Mouse (Mus musculus) embryonic fibroblast, embryonic 13.5 days (primary cell): ENCODE measurements around the gene Cldn10.

Experiments used
- CTCF ChIP-seq: IDR thresholded peaks from 2 replicates; pipeline ENCODE4 v1.5.1; 2011; ENCODE audit warnings: mild to moderate bottlenecking, control low read depth, low read length, moderate library complexity, borderline replicate concordance; ENCODE audit not compliant: insufficient read depth
- POLR2A ChIP-seq: IDR thresholded peaks from 2 replicates; pipeline ENCODE4 v1.6.1; 2011; ENCODE audit warnings: low read depth, mild to moderate bottlenecking, control low read depth, low read length, moderate library complexity

DNA sequence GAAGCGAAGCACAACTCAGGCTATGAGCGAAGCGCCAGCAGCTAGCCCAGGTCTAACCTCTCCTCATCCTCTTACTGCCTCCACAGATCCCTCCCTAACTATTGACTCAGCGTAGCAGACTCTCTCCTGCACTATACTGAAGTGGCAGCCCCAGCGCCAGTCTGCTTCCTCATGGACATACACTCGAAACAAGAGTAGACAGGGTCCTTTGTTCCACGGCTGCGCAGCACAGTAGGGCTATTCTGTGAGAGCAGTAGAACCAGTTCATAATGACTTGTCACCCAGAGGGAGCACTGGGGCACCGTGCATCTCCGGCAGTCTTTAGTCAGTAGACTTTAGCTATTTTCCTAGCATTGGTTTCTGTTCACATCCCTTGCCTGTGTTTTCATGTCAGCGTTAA, 48.4 kb downstream of the Cldn10 start:
- TF ChIP-seq CTCF (no peak), POLR2A (no peak)
